Mouse (Mus musculus) ES-Bruce4 (cell line): ENCODE data around the gene Bcr.

Experiments
- CTCF ChIP-seq: IDR thresholded peaks from one replicate; pipeline ENCODE4 v1.8.1; 2011; ENCODE audit warnings: low read depth, low read length
- POLR2A ChIP-seq: IDR thresholded peaks from one replicate; pipeline ENCODE4 v1.8.1; 2011; ENCODE audit warnings: low read length; ENCODE audit not compliant: insufficient read depth

DNA sequence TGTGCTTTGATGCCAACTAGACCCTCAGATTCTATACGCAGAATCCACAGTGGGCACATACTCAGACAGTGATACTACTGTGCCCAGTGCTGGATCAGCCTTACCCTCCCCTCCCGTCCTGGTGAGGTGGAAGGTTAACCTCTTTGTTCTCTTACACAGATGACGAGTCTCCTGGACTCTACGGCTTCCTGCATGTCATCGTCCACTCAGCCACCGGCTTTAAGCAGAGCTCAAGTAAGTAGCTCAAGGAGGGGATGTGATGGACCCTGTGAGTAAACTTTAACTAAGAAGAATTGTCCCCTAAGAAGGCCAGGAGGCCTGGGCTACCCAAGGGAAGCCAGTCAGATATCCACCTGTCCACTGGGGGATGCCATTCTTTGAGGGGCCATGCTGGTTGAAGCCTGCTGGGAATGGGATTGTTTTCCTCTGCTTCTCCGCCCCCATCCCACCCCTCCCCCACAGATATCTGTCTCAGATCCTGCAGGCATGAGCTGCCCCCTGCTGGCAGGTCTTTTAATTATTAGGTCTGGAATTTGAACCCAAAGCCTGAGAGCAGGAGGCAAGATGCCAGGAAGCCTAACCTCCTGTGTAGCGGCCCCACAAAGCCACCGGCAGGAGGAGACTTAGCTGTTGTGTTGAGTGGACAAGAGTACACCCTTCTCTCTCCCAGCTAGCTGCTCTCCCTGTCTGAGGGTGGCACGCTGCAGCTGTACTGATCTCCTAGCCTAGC, 99.9 kb downstream of the Bcr start:
- TF ChIP-seq POLR2A (no peak), CTCF (peak; percentile 32)
